Mouse (Mus musculus): ENCODE data around the gene Ttc27. TPM values are rescaled to one million over a fixed set of nuclear protein-coding genes. Genes with fewer than 3 reads are reported as not detected.
"Not testable (repeated sequence)": the region's sequence is repeated elsewhere in the genome, so short reads cannot be mapped to it uniquely, and the experiment has no call there.

Ttc27 gene
- polyA plus RNA-seq, 1 experiment = 10.5 TPM

DNA sequence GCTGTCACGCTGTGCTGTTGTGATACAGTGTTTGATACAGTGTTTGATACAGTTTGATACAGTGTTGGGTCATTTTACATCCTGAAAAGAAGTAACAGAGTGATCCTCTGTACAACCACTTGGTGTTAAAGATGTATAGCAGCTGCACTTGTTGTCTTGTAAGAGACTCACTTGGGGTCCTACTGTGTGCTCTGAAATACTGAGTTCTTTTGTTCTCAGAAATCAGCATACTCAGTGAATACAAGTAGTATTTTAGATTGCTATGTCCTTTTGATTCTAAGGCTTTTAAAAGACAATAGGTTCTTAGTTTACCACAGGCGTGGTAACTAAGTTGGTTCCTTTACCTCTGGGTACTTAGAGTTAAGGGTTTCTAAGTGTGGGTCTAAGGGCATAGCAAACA, 29.0 kb upstream of the Ttc27 start:
- peaks cover 2% of the 10 kb centered on the region for H3K36me3 ChIP-seq (ENCODE audit: control insufficient read depth, insufficient read depth, low read length)
- no peaks in the 10 kb centered on the region for H3K27me3 ChIP-seq (ENCODE audit: control insufficient read depth, insufficient read depth, low read length)
- H3K27ac ChIP-seq (ENCODE audit: control insufficient read depth, insufficient read depth, low read depth, low read length) = no peak overlapping the region
- H3K4me3 ChIP-seq (ENCODE audit: control insufficient read depth, low read depth, low read length) = no peak overlapping the region
- H3K4me1 ChIP-seq (ENCODE audit: control insufficient read depth, insufficient read depth, low read length) = no peaks in the 10 kb centered on the region
- TF ChIP-seq CTCF (IDR thresholded peaks at IDR 0.05; ENCODE audit: control insufficient read depth, insufficient read depth, insufficient replicate concordance, low read depth, low read length) (no peak), POLR2A (IDR thresholded peaks at IDR 0.05; ENCODE audit: control insufficient read depth, low read depth, low read length) (no peak)

DNA sequence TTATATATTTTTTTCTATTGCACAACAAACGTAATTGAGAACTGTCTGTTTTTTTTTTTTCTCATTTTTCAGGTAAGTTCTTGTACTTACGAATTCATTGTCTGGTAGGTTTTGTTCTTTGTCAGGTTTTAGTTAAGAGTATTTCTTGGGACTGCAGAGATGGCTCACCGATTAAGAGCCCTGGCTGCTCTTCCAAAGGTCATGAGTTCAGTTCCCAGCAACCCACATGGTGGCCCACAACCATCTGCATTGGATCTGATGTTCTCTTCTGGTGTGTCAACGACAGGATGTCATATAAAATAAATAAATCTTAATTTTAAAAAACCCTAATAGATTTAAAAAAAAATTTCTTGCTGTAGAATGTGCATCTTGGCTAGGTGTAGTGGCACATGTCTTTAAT, 28.1 kb upstream of the Ttc27 start:
- H3K4me1 ChIP-seq (ENCODE audit: control insufficient read depth, insufficient read depth, low read length) = no peaks in the 10 kb centered on the region
- TF ChIP-seq POLR2A (IDR thresholded peaks at IDR 0.05; ENCODE audit: control insufficient read depth, low read depth, low read length) (no peak), CTCF (IDR thresholded peaks at IDR 0.05; ENCODE audit: control insufficient read depth, insufficient read depth, insufficient replicate concordance, low read depth, low read length) (no peak)

DNA sequence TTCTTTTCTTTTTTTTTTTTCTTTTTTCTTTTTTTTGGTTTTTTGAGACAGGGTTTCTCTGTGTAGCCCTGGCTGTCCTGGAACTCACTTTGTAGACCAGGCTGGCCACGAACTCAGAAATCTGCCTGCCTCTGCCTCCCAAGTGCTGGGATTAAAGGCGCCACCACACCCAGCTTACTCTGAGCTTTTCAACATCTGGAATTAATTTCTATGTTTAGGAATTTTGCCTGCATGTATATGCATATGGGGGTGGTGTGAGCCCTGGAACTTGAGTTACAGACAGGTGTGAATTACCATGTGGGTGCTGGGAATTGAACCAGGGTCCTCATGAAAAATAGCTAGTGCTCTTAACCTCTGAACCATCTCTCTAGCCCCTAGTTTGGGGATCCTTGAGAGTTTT, 15.9 kb upstream of the Ttc27 start:
- H3K36me3 ChIP-seq (ENCODE audit: control insufficient read depth, insufficient read depth, low read length); H3K27ac ChIP-seq (ENCODE audit: control insufficient read depth, insufficient read depth, low read depth, low read length); H3K4me1 ChIP-seq (ENCODE audit: control insufficient read depth, insufficient read depth, low read length); H3K27me3 ChIP-seq (ENCODE audit: control insufficient read depth, insufficient read depth, low read length); H3K4me3 ChIP-seq (ENCODE audit: control insufficient read depth, low read depth, low read length): not testable (repeated sequence)

More for the DNA sequence above, 28.1 kb upstream of the Ttc27 start:
- Histone ChIP-seq H3K4me3 (ENCODE audit: control insufficient read depth, low read depth, low read length) (no peak overlapping the region), H3K27me3 (ENCODE audit: control insufficient read depth, insufficient read depth, low read length) (no peaks in the 10 kb centered on the region), H3K36me3 (ENCODE audit: control insufficient read depth, insufficient read depth, low read length) (peaks cover 2% of the 10 kb centered on the region), H3K27ac (ENCODE audit: control insufficient read depth, insufficient read depth, low read depth, low read length) (no peak overlapping the region)

DNA sequence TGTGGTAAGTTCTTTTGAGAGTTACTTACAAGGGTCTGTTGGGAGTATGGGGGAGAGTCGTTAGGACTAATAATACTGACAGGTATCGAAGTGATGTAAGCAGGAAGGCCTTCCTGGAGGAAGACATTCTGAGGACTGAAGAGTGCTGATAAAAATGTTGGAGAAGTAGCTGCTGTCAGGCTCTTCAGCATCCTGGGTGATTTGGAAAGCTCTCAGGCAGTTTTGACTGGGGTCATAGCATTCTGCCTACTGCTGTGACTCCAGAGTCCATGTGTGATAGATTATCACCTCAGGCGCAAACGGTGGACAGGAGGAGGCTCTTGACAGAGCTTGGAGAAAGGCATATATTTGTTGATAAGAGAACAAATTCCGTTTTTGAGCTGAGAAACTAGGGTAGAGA, 12.1 kb upstream of the Ttc27 start:
- H3K27me3 ChIP-seq (ENCODE audit: control insufficient read depth, insufficient read depth, low read length) = no peaks in the 10 kb centered on the region
- no peak overlapping the region for H3K27ac ChIP-seq (ENCODE audit: control insufficient read depth, insufficient read depth, low read depth, low read length)
- TF ChIP-seq POLR2A (IDR thresholded peaks at IDR 0.05; ENCODE audit: control insufficient read depth, low read depth, low read length) (no peak), CTCF (IDR thresholded peaks at IDR 0.05; ENCODE audit: control insufficient read depth, insufficient read depth, insufficient replicate concordance, low read depth, low read length) (no peak)
- no peaks in the 10 kb centered on the region for H3K4me1 ChIP-seq (ENCODE audit: control insufficient read depth, insufficient read depth, low read length)
- H3K36me3 ChIP-seq (ENCODE audit: control insufficient read depth, insufficient read depth, low read length) = peaks cover 2% of the 10 kb centered on the region; the same call in 1 of the 2 replicates
- no peak overlapping the region for H3K4me3 ChIP-seq (ENCODE audit: control insufficient read depth, low read depth, low read length)

DNA sequence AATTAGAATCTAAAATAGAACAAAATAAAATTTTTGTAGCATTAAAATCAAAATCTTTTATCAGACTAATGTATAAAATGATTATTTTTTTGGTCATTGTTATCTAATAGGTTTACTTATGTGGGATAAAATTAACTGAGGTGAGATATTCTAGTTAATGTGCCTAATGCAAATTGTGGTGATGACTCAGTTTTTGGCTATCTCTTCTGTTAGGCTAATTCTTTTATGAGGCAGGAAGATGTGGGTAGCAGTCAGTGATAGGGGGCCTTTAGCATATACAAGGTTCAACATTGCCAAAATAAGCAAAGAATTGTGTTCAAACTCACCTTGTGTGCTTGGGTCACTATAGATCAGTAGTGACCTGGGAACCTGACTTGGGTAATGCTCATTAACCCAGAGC, 10.9 kb upstream of the Ttc27 start:
- Histone ChIP-seq H3K4me3 (ENCODE audit: control insufficient read depth, low read depth, low read length) (no peak overlapping the region), H3K27ac (ENCODE audit: control insufficient read depth, insufficient read depth, low read depth, low read length) (no peak overlapping the region), H3K36me3 (ENCODE audit: control insufficient read depth, insufficient read depth, low read length) (peaks cover 2% of the 10 kb centered on the region; the same call in 1 of the 2 replicates), H3K4me1 (ENCODE audit: control insufficient read depth, insufficient read depth, low read length) (no peaks in the 10 kb centered on the region), H3K27me3 (ENCODE audit: control insufficient read depth, insufficient read depth, low read length) (no peaks in the 10 kb centered on the region)
- no peak for TF ChIP-seq POLR2A (IDR thresholded peaks at IDR 0.05; ENCODE audit: control insufficient read depth, low read depth, low read length)
- no peak for TF ChIP-seq CTCF (IDR thresholded peaks at IDR 0.05; ENCODE audit: control insufficient read depth, insufficient read depth, insufficient replicate concordance, low read depth, low read length)

DNA sequence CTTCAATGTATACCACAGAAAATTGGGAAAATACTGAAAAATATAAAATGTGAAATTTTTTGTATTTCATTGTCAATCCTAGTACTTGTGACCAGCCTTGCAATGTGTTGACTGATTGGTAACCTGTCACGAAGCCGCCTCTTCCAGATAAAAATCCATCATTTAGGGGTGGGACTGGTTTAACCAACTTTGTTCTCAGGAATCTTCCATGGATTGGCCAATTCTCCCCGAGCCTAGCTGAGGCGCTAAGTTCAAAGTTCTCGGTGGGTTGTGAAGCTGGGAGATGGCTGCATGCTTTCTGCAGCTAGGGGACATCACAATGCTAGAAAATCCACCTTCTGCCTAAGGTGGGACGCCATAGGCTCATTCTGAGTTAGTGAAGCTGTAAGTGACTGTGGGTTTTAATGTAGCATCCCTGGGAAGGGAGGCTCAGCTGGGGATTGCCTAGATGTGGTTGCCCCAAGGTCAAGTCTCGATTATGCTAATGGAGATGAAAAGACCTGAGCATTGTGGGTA, 9.8 kb upstream of the Ttc27 start:
- no peak for TF ChIP-seq CTCF (IDR thresholded peaks at IDR 0.05; ENCODE audit: control insufficient read depth, insufficient read depth, insufficient replicate concordance, low read depth, low read length)
- no peak for TF ChIP-seq POLR2A (IDR thresholded peaks at IDR 0.05; ENCODE audit: control insufficient read depth, low read depth, low read length)
- Histone ChIP-seq H3K36me3 (ENCODE audit: control insufficient read depth, insufficient read depth, low read length) (no peaks in the 10 kb centered on the region), H3K4me3 (ENCODE audit: control insufficient read depth, low read depth, low read length) (no peak overlapping the region)

DNA sequence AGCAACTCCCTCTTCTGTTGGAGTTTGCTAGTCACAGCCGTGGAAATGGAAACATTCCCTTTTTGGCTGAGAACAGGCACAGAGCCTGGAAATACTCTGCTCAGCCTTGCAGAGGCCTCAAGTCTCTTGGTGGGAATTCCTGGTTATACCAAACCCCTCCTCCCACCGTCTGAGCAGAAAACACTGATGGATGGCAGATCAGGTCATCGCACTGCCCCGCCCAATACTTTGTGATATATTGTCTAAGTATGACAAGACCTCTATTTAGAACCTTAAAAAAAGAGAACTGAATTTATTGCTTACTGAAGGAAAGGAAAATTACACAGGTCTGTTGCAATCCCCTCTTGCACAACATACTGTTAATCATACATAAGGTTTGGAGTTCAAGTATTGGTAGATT, 6.8 kb upstream of the Ttc27 start:
- Histone ChIP-seq H3K4me1 (ENCODE audit: control insufficient read depth, insufficient read depth, low read length) (no peaks in the 10 kb centered on the region), H3K27ac (ENCODE audit: control insufficient read depth, insufficient read depth, low read depth, low read length) (no peak overlapping the region), H3K36me3 (ENCODE audit: control insufficient read depth, insufficient read depth, low read length) (no peaks in the 10 kb centered on the region), H3K4me3 (ENCODE audit: control insufficient read depth, low read depth, low read length) (no peak overlapping the region), H3K27me3 (ENCODE audit: control insufficient read depth, insufficient read depth, low read length) (no peaks in the 10 kb centered on the region)
- TF ChIP-seq POLR2A (IDR thresholded peaks at IDR 0.05; ENCODE audit: control insufficient read depth, low read depth, low read length) = no peak
- no peak for TF ChIP-seq CTCF (IDR thresholded peaks at IDR 0.05; ENCODE audit: control insufficient read depth, insufficient read depth, insufficient replicate concordance, low read depth, low read length)

More for the DNA sequence above, 9.8 kb upstream of the Ttc27 start:
- H3K27ac ChIP-seq (ENCODE audit: control insufficient read depth, insufficient read depth, low read depth, low read length) = no peak overlapping the region
- no peaks in the 10 kb centered on the region for H3K27me3 ChIP-seq (ENCODE audit: control insufficient read depth, insufficient read depth, low read length)
- H3K4me1 ChIP-seq (ENCODE audit: control insufficient read depth, insufficient read depth, low read length) = no peaks in the 10 kb centered on the region

DNA sequence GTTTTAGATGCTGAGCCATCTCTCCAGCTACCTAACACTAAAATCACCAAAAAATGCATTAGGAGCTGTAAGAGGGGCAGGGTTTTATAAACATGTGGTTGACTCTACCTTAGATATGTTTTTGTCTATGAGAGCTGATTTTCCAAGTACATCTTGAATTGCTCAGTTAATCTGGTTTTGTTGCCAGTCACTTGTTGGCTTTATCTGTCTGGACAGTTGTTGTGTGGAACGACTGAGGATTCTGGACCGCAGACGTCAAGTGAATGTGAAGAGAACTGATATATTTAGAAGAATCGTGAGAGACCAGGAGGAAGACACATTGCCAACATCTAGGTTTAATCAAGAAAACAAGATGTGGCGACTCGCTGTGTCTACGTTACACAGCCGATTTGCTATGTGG, 5.9 kb upstream of the Ttc27 start:
- H3K4me1 ChIP-seq (ENCODE audit: control insufficient read depth, insufficient read depth, low read length) = no peaks in the 10 kb centered on the region
- H3K36me3 ChIP-seq (ENCODE audit: control insufficient read depth, insufficient read depth, low read length) = no peaks in the 10 kb centered on the region
- no peak overlapping the region for H3K4me3 ChIP-seq (ENCODE audit: control insufficient read depth, low read depth, low read length)
- no peak overlapping the region for H3K27ac ChIP-seq (ENCODE audit: control insufficient read depth, insufficient read depth, low read depth, low read length)
- no peak for TF ChIP-seq CTCF (IDR thresholded peaks at IDR 0.05; ENCODE audit: control insufficient read depth, insufficient read depth, insufficient replicate concordance, low read depth, low read length)
- TF ChIP-seq POLR2A (IDR thresholded peaks at IDR 0.05; ENCODE audit: control insufficient read depth, low read depth, low read length) = no peak
- H3K27me3 ChIP-seq (ENCODE audit: control insufficient read depth, insufficient read depth, low read length) = no peaks in the 10 kb centered on the region

Measured in testis, adult 2 months (tissue).